Mouse (Mus musculus) heart, postnatal 0 days (tissue): ENCODE measurements around the gene Il1f6.

Experiments
- CTCF ChIP-seq: IDR thresholded peaks from 2 replicates; pipeline ENCODE4 v1.5.1; 2016; ENCODE audit warnings: antibody characterized with exemption, control low read depth, low read depth
- EP300 ChIP-seq: IDR thresholded peaks from 2 replicates; pipeline ENCODE4 v1.6.1; 2016; ENCODE audit warnings: antibody characterized with exemption, low read depth

DNA sequence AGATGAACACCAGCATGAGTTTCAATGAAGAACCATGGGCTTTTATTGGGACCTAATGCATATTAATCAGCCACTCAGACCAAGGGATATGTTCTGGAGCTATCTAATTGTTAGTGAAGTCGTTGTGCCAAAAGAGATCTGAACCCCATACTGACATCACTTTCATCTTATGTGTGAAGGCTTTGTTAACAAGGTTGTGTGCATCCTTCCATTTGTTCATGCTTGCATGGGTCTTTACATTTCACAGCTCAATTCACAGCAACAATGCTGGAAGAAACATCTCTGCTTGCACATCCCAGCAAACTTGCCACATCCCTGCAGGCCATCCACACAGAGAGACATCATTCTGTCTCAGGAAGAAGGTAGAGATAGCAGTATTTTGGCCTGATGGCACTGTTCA, 59.9 kb downstream of the Il1f6 start:
- TF ChIP-seq CTCF: no peak
- no peak for TF ChIP-seq EP300
